Mouse (Mus musculus) thymus, adult 2 months (tissue): ENCODE results near the gene Gcgr.

Experiments
- CTCF ChIP-seq: fragments of 200-500 bp; IDR thresholded peaks from 2 replicates; pipeline ENCODE4 v1.5.1; 2012; ENCODE audit warnings: mild to moderate bottlenecking, control low read depth, low read length, moderate library complexity, borderline replicate concordance; ENCODE audit not compliant: control insufficient read depth, poor library complexity, insufficient read depth; ENCODE audit errors: extremely low read depth
- POLR2A ChIP-seq: fragments of 200-500 bp; IDR thresholded peaks from 2 replicates; pipeline ENCODE4 v1.6.1; 2012; ENCODE audit warnings: mild to moderate bottlenecking, low read length, control low read depth, moderate library complexity; ENCODE audit not compliant: control insufficient read depth, poor library complexity, insufficient read depth; ENCODE audit errors: extremely low read depth

GRCm38 (mm10) chr11:120539285-120540014, 9.0 kb downstream of the Gcgr start:
- TF ChIP-seq CTCF (no peak), POLR2A (no peak)
